ENCODE assay signal across 25 mouse cellular contexts in the genomic region with DNA sequence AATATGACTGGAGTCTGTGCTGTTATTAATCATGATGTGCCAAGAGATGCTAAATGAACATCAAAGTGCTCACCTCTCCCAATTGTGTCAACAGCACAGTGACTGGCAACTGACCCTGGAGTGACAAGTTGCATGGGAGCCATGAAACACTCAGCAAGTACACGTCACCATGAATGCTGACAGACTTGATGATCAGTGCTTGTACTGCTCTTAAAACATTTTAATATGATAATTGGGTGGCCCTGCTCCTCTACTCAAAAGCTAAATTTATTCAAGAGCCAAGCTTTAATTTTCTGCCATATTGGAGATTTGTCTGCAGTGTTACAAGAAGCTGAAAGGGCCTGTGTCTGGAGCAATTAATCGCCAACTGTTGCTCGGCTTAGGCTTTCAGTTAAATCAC.
"Had no signal": no experiment of that assay in that cellular context is flagged by ENCODE, and none has a peak within 500 bp of the region (broad histone marks: within the 10 kb centered on the region; RNA-seq: fewer than 3 reads in every experiment).

No protein-coding gene starts in this region.

- H3K27ac ChIP-seq: heart, adult 2 months; heart, embryonic 13.5 days; heart, embryonic 15.5 days; hindbrain, embryonic 13.5 days; hindbrain, embryonic 15.5 days; hindbrain, postnatal 0 days; layer of hippocampus, adult 2 months; limb, embryonic 13.5 days; limb, embryonic 15.5 days; liver, embryonic 12.5 days; liver, embryonic 14.5 days had no signal

- H3K4me1 ChIP-seq: heart, embryonic 13.5 days; heart, embryonic 15.5 days; hindbrain, embryonic 13.5 days; hindbrain, embryonic 15.5 days; limb, embryonic 13.5 days; limb, embryonic 15.5 days; liver, embryonic 12.5 days had no signal

- H3K36me3 ChIP-seq: heart, embryonic 13.5 days; heart, embryonic 15.5 days; hindbrain, embryonic 13.5 days; hindbrain, embryonic 15.5 days; limb, embryonic 13.5 days; limb, embryonic 15.5 days; liver, embryonic 12.5 days had no signal

- DNase-seq: gastrocnemius, postnatal 14 days; gastrocnemius, postnatal 36 days; heart, adult 11 months; heart, adult 2 months; heart, postnatal 14 days; heart, postnatal 36 days; kidney, adult 18-20 months; kidney, adult 8-10 months; kidney, postnatal 10 days; kidney, postnatal 25 days; kidney, postnatal 4 days; layer of hippocampus, postnatal 36 days; left cerebral cortex, postnatal 4 days had no signal

- H3K9ac ChIP-seq: heart, embryonic 13.5 days; heart, embryonic 15.5 days; hindbrain, embryonic 13.5 days; hindbrain, embryonic 15.5 days; limb, embryonic 13.5 days; limb, embryonic 15.5 days; liver, embryonic 12.5 days; liver, embryonic 14.5 days had no signal

- H3K4me3 ChIP-seq: heart, adult 2 months; heart, embryonic 13.5 days; heart, embryonic 15.5 days; hindbrain, embryonic 13.5 days; hindbrain, embryonic 15.5 days; layer of hippocampus, adult 2 months; limb, embryonic 13.5 days; limb, embryonic 15.5 days; liver, embryonic 12.5 days had no signal

- H3K9me3 ChIP-seq: heart, embryonic 13.5 days; heart, embryonic 15.5 days; hindbrain, embryonic 13.5 days; hindbrain, embryonic 15.5 days; limb, embryonic 13.5 days; limb, embryonic 15.5 days; liver, embryonic 12.5 days had no signal

- ATAC-seq: hindbrain, postnatal 0 days; intestine, postnatal 0 days; liver, embryonic 12.5 days had no signal

- H3K27me3 ChIP-seq: heart, embryonic 13.5 days; heart, embryonic 15.5 days; hindbrain, embryonic 13.5 days; hindbrain, embryonic 15.5 days; limb, embryonic 13.5 days; limb, embryonic 15.5 days; liver, embryonic 12.5 days had no signal

- H3K4me2 ChIP-seq: heart, embryonic 11.5 days; heart, embryonic 13.5 days; heart, embryonic 15.5 days; hindbrain, embryonic 13.5 days; hindbrain, embryonic 15.5 days; limb, embryonic 13.5 days; limb, embryonic 15.5 days; liver, embryonic 12.5 days had no signal
